8 mouse cellular contexts compared by ENCODE assay signal in the genomic region with DNA sequence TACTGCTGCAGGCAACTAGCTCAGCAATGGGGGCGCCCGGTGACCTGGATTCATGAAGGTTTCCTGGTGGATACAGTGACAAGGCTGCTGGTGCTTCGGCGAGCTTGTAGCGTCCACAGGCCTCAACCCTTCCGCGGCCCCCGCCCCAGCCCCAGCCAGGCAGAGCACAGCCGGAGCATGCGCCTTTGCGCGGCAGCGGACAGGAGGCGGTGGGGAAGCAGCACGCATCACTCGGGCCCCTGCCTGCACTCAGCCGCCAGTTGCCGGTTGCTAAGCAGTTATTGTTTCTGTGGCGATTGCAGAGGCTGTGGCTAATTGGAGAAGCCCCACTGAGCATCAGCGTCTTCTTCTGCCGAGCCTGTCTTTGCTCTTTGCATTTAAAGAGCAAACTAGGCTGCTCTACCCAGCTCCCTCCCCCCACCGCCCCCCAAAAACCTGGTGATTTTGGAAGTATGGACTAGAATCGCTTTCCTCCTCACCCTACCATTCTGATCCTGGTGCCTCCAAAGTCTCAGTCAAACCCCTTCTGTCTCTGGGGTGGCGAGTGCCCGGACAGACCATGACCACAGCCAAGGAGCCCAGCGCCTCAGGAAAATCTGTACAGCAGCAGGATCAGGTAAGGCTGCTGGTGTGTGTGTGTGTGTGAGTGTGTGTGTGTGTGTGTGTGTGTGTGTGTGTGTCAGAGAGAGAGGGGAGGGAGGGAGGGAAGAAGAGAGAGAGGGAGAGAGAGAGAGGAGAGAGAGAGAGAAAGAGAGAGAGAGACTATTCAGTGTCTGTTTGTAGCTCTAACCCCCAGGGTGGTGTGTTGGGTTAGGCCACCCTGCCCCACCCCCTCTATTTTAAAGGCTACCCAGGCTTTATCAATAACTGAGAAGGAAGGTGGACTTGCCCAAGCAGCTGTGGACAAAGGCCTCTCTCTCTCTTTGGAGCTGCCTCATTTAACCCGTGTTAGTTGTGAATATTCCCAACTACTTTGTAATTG.
A peak's percentile ranks its signal among the peaks of the same experiment; 100 is the strongest.
DNase-seq lines count a peak whose midpoint lies in the region; ATAC-seq and TF ChIP-seq lines count a peak whose summit lies in the region.

No protein-coding gene starts in this region.

- H3K36me3 ChIP-seq in kidney, postnatal 0 days (ENCODE audit: insufficient read depth, low read length): no peaks in the 10 kb centered on the region
- no peaks in the 10 kb centered on the region for H3K36me3 ChIP-seq in hindbrain, embryonic 11.5 days (ENCODE audit: control insufficient read depth, insufficient read depth, low read length)

- WGBS in kidney, postnatal 0 days: 11% methylated on average over 27 of the region's 27 CpGs
- 6% methylated on average over 27 of the region's 27 CpGs for WGBS in hindbrain, embryonic 11.5 days

- peak; percentile 3 for DNase-seq in kidney, postnatal 0 days (ENCODE audit: low spot score)
- no peak for DNase-seq in kidney, adult 18-20 months
- DNase-seq in hindbrain, embryonic 11.5 days (ENCODE audit: low spot score): peak; percentile 81
- peak; percentile 83 for DNase-seq in left cerebral cortex, postnatal 4 days
- DNase-seq in right cerebral cortex, adult 18-20 months: peak; percentile 85
- DNase-seq in spleen, postnatal 4 days (ENCODE audit: low spot score in 2 of 2): no peak
- no peak for DNase-seq in adrenal gland, adult 2 months

- no peaks in the 10 kb centered on the region for H3K4me1 ChIP-seq in kidney, postnatal 0 days (replicated peaks; ENCODE audit: insufficient read depth, low read length)
- H3K4me1 ChIP-seq in cortical plate, adult 2 months (ENCODE audit: control insufficient read depth, insufficient read depth, low read length): peaks cover 3% of the 10 kb centered on the region; the same call in 1 of the 2 replicates
- H3K4me1 ChIP-seq in hindbrain, embryonic 11.5 days (replicated peaks; ENCODE audit: control insufficient read depth, insufficient read depth, low read length): no peaks in the 10 kb centered on the region

- no peaks in the 10 kb centered on the region for H3K9me3 ChIP-seq in kidney, postnatal 0 days (replicated peaks; ENCODE audit: low read length)
- no peaks in the 10 kb centered on the region for H3K9me3 ChIP-seq in hindbrain, embryonic 11.5 days (ENCODE audit: control insufficient read depth, low read length)

- no peak overlapping the region for H3K4me3 ChIP-seq in kidney, postnatal 0 days (replicated peaks; ENCODE audit: low read depth, low read length)
- H3K4me3 ChIP-seq in cortical plate, adult 2 months (ENCODE audit: insufficient read depth, low read length): peak overlapping the region; percentile 75
- peak overlapping the region; percentile 35 for H3K4me3 ChIP-seq in hindbrain, embryonic 11.5 days (ENCODE audit: low read depth, low read length)

- no peak overlapping the region for H3K27ac ChIP-seq in kidney, postnatal 0 days
- H3K27ac ChIP-seq in cortical plate, adult 2 months (ENCODE audit: insufficient read depth, low read length): peak overlapping the region; percentile 83
- peak overlapping the region; percentile 58; the same call in 1 of the 2 replicates for H3K27ac ChIP-seq in hindbrain, embryonic 11.5 days (ENCODE audit: low read depth, low read length)

- H3K27me3 ChIP-seq in kidney, postnatal 0 days (ENCODE audit: insufficient read depth, low read length): no peaks in the 10 kb centered on the region
- no peaks in the 10 kb centered on the region for H3K27me3 ChIP-seq in hindbrain, embryonic 11.5 days (ENCODE audit: control insufficient read depth, insufficient read depth, low read length)

- TF ChIP-seq CTCF in kidney, postnatal 0 days (IDR thresholded peaks at IDR 0.05; ENCODE audit: low read depth): no peak
- TF ChIP-seq CTCF in cortical plate, adult 2 months (IDR thresholded peaks at IDR 0.05; ENCODE audit: extremely low read depth, insufficient read depth, low read length): no peak

- H3K4me2 ChIP-seq in kidney, postnatal 0 days (ENCODE audit: low read length): peak overlapping the region; percentile 35
- H3K4me2 ChIP-seq in hindbrain, embryonic 11.5 days (replicated peaks; ENCODE audit: low read depth, low read length): peak overlapping the region; percentile 45

- TF ChIP-seq POLR2A in cortical plate, adult 2 months (IDR thresholded peaks at IDR 0.05; ENCODE audit: extremely low read depth, insufficient read depth, low read length): peak; percentile 74

- no peak; the same call in 1 of the 2 replicates for ATAC-seq in kidney, postnatal 0 days (replicated peaks; ENCODE audit: low FRiP score, low read depth)
- ATAC-seq in hindbrain, embryonic 11.5 days (ENCODE audit: low FRiP score): peak; percentile 94

- intact Hi-C loops in left cerebral cortex, postnatal 4 days (cut with DNase I): no loop called here

- H3K9ac ChIP-seq in kidney, postnatal 0 days (ENCODE audit: low read depth, low read length): peak overlapping the region; percentile 27; the same call in 1 of the 2 replicates
- H3K9ac ChIP-seq in hindbrain, embryonic 11.5 days (ENCODE audit: low read depth, low read length): peak overlapping the region; percentile 58

Comparison
In these comparisons a context has a peak if more than half of its experiments do, and no peak if none do; other contexts are left out.
1. DNase-seq: peak in kidney, postnatal 0 days (single experiment), hindbrain, embryonic 11.5 days (single experiment), left cerebral cortex, postnatal 4 days (single experiment) and right cerebral cortex, adult 18-20 months (single experiment); none in kidney, adult 18-20 months (single experiment), spleen, postnatal 4 days (0 of 2) and adrenal gland, adult 2 months (single experiment).